ENCODE assay signal across 25 mouse cellular contexts in the genomic region with DNA sequence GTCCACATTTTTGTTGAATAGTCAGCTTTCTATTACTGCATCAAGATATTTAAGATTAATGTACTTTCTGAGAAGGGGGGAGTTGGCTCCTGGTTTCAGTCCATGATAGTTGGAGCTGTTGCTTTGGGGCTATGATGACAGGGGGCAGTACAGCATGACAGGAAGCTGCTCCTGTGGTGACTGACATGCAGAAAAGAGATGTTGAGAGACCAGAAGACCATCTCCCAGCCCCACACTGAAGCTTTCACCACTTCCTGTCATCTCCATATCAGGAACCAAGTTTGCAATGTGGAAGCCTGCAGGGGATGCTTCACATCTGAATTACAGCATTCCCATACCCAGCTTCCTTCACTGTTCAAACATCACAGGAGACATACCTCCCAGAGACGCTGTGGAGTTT.
DNase-seq lines count a peak whose midpoint lies in the region; ATAC-seq and TF ChIP-seq lines count a peak whose summit lies in the region.
"Had no signal": no experiment of that assay in that cellular context is flagged by ENCODE, and none has a peak within 500 bp of the region (broad histone marks: within the 10 kb centered on the region; RNA-seq: fewer than 3 reads in every experiment).

No protein-coding gene starts in this region.

- H3K4me1 ChIP-seq in thymus, adult 2 months (replicated peaks; ENCODE audit: control insufficient read depth, insufficient read depth, low read length), result no peaks in the 10 kb centered on the region
- H3K4me1 ChIP-seq: kidney, embryonic 15.5 days; limb, embryonic 12.5 days; liver, embryonic 15.5 days; midbrain, embryonic 15.5 days had no signal

- no peak for TF ChIP-seq POLR2A in thymus, adult 2 months (IDR thresholded peaks at IDR 0.05; ENCODE audit: control insufficient read depth, extremely low read depth, insufficient read depth, low read length, poor library complexity)

- DNase-seq in thymus, adult 2 months, result peak; percentile 2
- no peak for DNase-seq in thymus, postnatal 0 days (ENCODE audit: low spot score)
- DNase-seq in T-cell, adult 2 months (ENCODE audit: low spot score), result peak; percentile 72
- no peak for DNase-seq in layer of hippocampus, postnatal 36 days
- no peak for DNase-seq in right cerebral cortex, adult 2 months (ENCODE audit: low spot score in 2 of 2)
- no peak for DNase-seq in ovary, postnatal 14 days (ENCODE audit: low spot score)
- DNase-seq: adrenal gland, postnatal 14 days; cerebellum, adult 11 months; cerebellum, adult 9-11 months; gastrocnemius, adult 2 months; kidney, adult 18-20 months; kidney, postnatal 25 days; lung, embryonic 14.5 days; lung, postnatal 36 days; right cerebral cortex, adult 18-20 months had no signal

- H3K4me3 ChIP-seq in thymus, adult 2 months (ENCODE audit: control insufficient read depth, insufficient read depth, low read length), result no peak overlapping the region
- H3K4me3 ChIP-seq: erythroblast, embryonic 14.5 days; gastrocnemius, adult 2 months; kidney, embryonic 15.5 days; left cerebral cortex, adult 2 months; limb, embryonic 12.5 days; liver, embryonic 15.5 days; midbrain, embryonic 15.5 days had no signal

- no peaks in the 10 kb centered on the region for H3K27me3 ChIP-seq in thymus, adult 2 months (ENCODE audit: control insufficient read depth, insufficient read depth, low read length)
- H3K27me3 ChIP-seq: kidney, embryonic 15.5 days; limb, embryonic 12.5 days; liver, embryonic 15.5 days; midbrain, embryonic 15.5 days had no signal

- no peak overlapping the region for H3K27ac ChIP-seq in thymus, adult 2 months (ENCODE audit: control insufficient read depth, insufficient read depth, low read length)
- H3K27ac ChIP-seq: gastrocnemius, adult 2 months; hindbrain, embryonic 14.5 days; kidney, embryonic 15.5 days; left cerebral cortex, adult 2 months; limb, embryonic 12.5 days; liver, embryonic 15.5 days; midbrain, embryonic 15.5 days had no signal

- 87% methylated on average over 1 of the region's 1 CpGs for WGBS in thymus, adult 2 months

- TF ChIP-seq CTCF in thymus, adult 2 months (IDR thresholded peaks at IDR 0.05; ENCODE audit: borderline replicate concordance, control insufficient read depth, extremely low read depth, insufficient read depth, low read length, poor library complexity), result no peak

- H3K36me3 ChIP-seq in thymus, adult 2 months (ENCODE audit: control insufficient read depth, insufficient read depth, low read length), result no peaks in the 10 kb centered on the region
- H3K36me3 ChIP-seq: G1E; kidney, embryonic 15.5 days; limb, embryonic 12.5 days; liver, embryonic 15.5 days; midbrain, embryonic 15.5 days had no signal

- ATAC-seq in inflammation-experienced regulatory T-cells, adult 6 months, result peak; percentile 60
- ATAC-seq: forebrain, embryonic 16.5 days; midbrain, embryonic 15.5 days had no signal

Comparison
In these comparisons a context has a peak if more than half of its experiments do, and no peak if none do; other contexts are left out.
1. DNase-seq: peak in thymus, adult 2 months (single experiment) and T-cell, adult 2 months (single experiment); none in thymus, postnatal 0 days (single experiment), layer of hippocampus, postnatal 36 days (0 of 2), right cerebral cortex, adult 2 months (0 of 2) and ovary, postnatal 14 days (single experiment).